Mouse (Mus musculus): Measurements from ENCODE around the gene Mylk3.

- no peak for TF ChIP-seq CTCF (IDR thresholded peaks at IDR 0.05; ENCODE audit: insufficient read depth, low read depth, low read length)
- no peak for TF ChIP-seq POLR2A (IDR thresholded peaks at IDR 0.05; ENCODE audit: insufficient read depth, low read depth, low read length)
These were observed 67.6 kb downstream of the Mylk3 start for GRCm38 (mm10) chr8:85318534-85318933.
